ENCODE assay signal across 9 mouse cellular contexts in genomic region chr11:82763261-82763660, GRCm38 (mm10). TPM values are rescaled to one million over a fixed set of nuclear protein-coding genes. Genes with fewer than 3 reads are reported as not detected.
A peak's percentile ranks its signal among the peaks of the same experiment; 100 is the strongest.
DNase-seq lines count a peak whose midpoint lies in the region; ATAC-seq and TF ChIP-seq lines count a peak whose summit lies in the region.
"Had no signal": no experiment of that assay in that cellular context is flagged by ENCODE, and none has a peak within 500 bp of the region (broad histone marks: within the 10 kb centered on the region; RNA-seq: fewer than 3 reads in every experiment).

No protein-coding gene starts in this region.

- DNase-seq in thymus, postnatal 25 days = peak; percentile 11
- DNase-seq in thymus, postnatal 10 days (ENCODE audit: low spot score in 2 of 2) = no peak
- DNase-seq in stomach, postnatal 0 days (ENCODE audit: low spot score) = no peak
- no peak for DNase-seq in right cerebral cortex, postnatal 10 days (ENCODE audit: low spot score in 2 of 2)
- DNase-seq in frontal cortex, postnatal 36 days (ENCODE audit: low spot score in 2 of 2) = no peak

- H3K9me3 ChIP-seq in erythroblast, embryonic 14.5 days (ENCODE audit: control insufficient read depth, low read length) = peaks cover 3% of the 10 kb centered on the region; the same call in 1 of the 2 replicates
- no peaks in the 10 kb centered on the region for H3K9me3 ChIP-seq in limb, embryonic 15.5 days
- H3K9me3 ChIP-seq in stomach, postnatal 0 days (ENCODE audit: control insufficient read depth, low read length) = no peaks in the 10 kb centered on the region

- H3K4me1 ChIP-seq in erythroblast, embryonic 14.5 days (ENCODE audit: control insufficient read depth) = peaks cover 36% of the 10 kb centered on the region
- peaks cover 22% of the 10 kb centered on the region for H3K4me1 ChIP-seq in limb, embryonic 15.5 days
- 0 out of 2 replicates have a peak, but pooled peaks cover 4% of the 10 kb centered on the region for H3K4me1 ChIP-seq in stomach, postnatal 0 days (replicated peaks; ENCODE audit: control insufficient read depth, insufficient read depth)

- H3K4me2 ChIP-seq in limb, embryonic 15.5 days = peak overlapping the region; percentile 79
- peak overlapping the region; percentile 93 for H3K4me2 ChIP-seq in stomach, postnatal 0 days (replicated peaks; ENCODE audit: low read depth)

- peaks cover 15% of the 10 kb centered on the region for H3K36me3 ChIP-seq in erythroblast, embryonic 14.5 days (ENCODE audit: control insufficient read depth)
- no peaks in the 10 kb centered on the region for H3K36me3 ChIP-seq in limb, embryonic 15.5 days
- no peaks in the 10 kb centered on the region for H3K36me3 ChIP-seq in stomach, postnatal 0 days (ENCODE audit: control insufficient read depth, insufficient read depth, low read length)

- peak overlapping the region; percentile 68 for H3K4me3 ChIP-seq in erythroblast, embryonic 14.5 days (replicated peaks)
- H3K4me3 ChIP-seq in limb, embryonic 15.5 days = peak overlapping the region; percentile 94
- H3K4me3 ChIP-seq in stomach, postnatal 0 days (ENCODE audit: low read depth, low read length) = peak overlapping the region; percentile 91

- 3% methylated on average over 4 of the region's 4 CpGs for WGBS in limb, embryonic 15.5 days
- WGBS in stomach, postnatal 0 days = 8% methylated on average over 4 of the region's 4 CpGs

- 0 out of 2 replicates have a peak, but pooled peaks cover 2% of the 10 kb centered on the region for H3K27me3 ChIP-seq in erythroblast, embryonic 14.5 days (ENCODE audit: control insufficient read depth)
- H3K27me3 ChIP-seq in limb, embryonic 15.5 days = no peaks in the 10 kb centered on the region
- H3K27me3 ChIP-seq in stomach, postnatal 0 days (ENCODE audit: control insufficient read depth, insufficient read depth, low read length) = no peaks in the 10 kb centered on the region

- peak overlapping the region; percentile 97 for H3K27ac ChIP-seq in limb, embryonic 15.5 days
- H3K27ac ChIP-seq in stomach, postnatal 0 days (replicated peaks) = no peak overlapping the region

- no peak overlapping the region for H3K9ac ChIP-seq in limb, embryonic 15.5 days
- H3K9ac ChIP-seq in stomach, postnatal 0 days (ENCODE audit: low read length) = no peak overlapping the region

- TF ChIP-seq CTCF in stomach, postnatal 0 days (IDR thresholded peaks at IDR 0.05; ENCODE audit: low read depth) = no peak

- ATAC-seq in erythroblast, adult 5-6 weeks (replicated peaks; ENCODE audit: low FRiP score, poor library complexity, severe bottlenecking) = no peak
- ATAC-seq in limb, embryonic 15.5 days (ENCODE audit: insufficient number of reproducible peaks, low FRiP score, low TSS enrichment, low read depth) = no peak
- no peak for ATAC-seq in stomach, postnatal 0 days (ENCODE audit: low FRiP score, low TSS enrichment)

- TF ChIP-seq EP300 in stomach, postnatal 0 days (optimal IDR thresholded peaks at IDR 0.05) = no peak

RNA-seq across cellular contexts. Expression of gene Cct6b, which starts 0.9 kb away (rescaled TPM):
- 0.03 and 0.07 TPM in 2 replicates for polyA plus RNA-seq in erythroblast, embryonic 14.5 days (2012)
- not detected in 2 replicates for total RNA-seq in erythroblast, adult 5-6 weeks (2015; ENCODE audit: low replicate concordance)
- not detected in 2 replicates for total RNA-seq in erythroblast, adult 5-6 weeks (2017; ENCODE audit: low replicate concordance)
- 0.18 and 0.43 TPM in 2 replicates for polyA plus RNA-seq in limb, embryonic 15.5 days (2015; fragmentation: Nextera tagmentation; extraction: Ambion mirVana)
- 0.23 and 0.29 TPM in 2 replicates for polyA plus RNA-seq in stomach, postnatal 0 days (2015; fragmentation: Nextera tagmentation; extraction: Ambion mirVana)
- total RNA-seq: hematopoietic stem cell, adult 5-6 weeks had no signal

RNA-seq across cellular contexts. Expression of gene Zfp830, which starts 0.9 kb away (rescaled TPM):
- polyA plus RNA-seq in erythroblast, embryonic 14.5 days (2012) = 1.7 and 2.0 TPM in 2 replicates
- 4.0 and 7.5 TPM in 2 replicates for total RNA-seq in erythroblast, adult 5-6 weeks (2015; ENCODE audit: low replicate concordance)
- 16.6 and 17.6 TPM in 2 replicates for total RNA-seq in erythroblast, adult 5-6 weeks (2017; ENCODE audit: low replicate concordance)
- 40.5 and 41.4 TPM in 2 replicates for polyA plus RNA-seq in limb, embryonic 15.5 days (2015; fragmentation: Nextera tagmentation; extraction: Ambion mirVana)
- 19.2 and 19.6 TPM in 2 replicates for polyA plus RNA-seq in stomach, postnatal 0 days (2015; fragmentation: Nextera tagmentation; extraction: Ambion mirVana)

RNA-seq across cellular contexts. Expression of gene Lig3, which starts 17.6 kb away (rescaled TPM):
- 0.34 TPM in 2 replicates for polyA plus RNA-seq in erythroblast, embryonic 14.5 days (2012)
- 5.4 and 11.1 TPM in 2 replicates for total RNA-seq in erythroblast, adult 5-6 weeks (2015; ENCODE audit: low replicate concordance)
- total RNA-seq in erythroblast, adult 5-6 weeks (2017; ENCODE audit: low replicate concordance) = 6.0 and 9.5 TPM in 2 replicates
- polyA plus RNA-seq in limb, embryonic 15.5 days (2015; fragmentation: Nextera tagmentation; extraction: Ambion mirVana) = 26.4 and 30.6 TPM in 2 replicates
- 13.4 and 13.7 TPM in 2 replicates for polyA plus RNA-seq in stomach, postnatal 0 days (2015; fragmentation: Nextera tagmentation; extraction: Ambion mirVana)

Comparison
In these comparisons a context has a peak if more than half of its experiments do, and no peak if none do; other contexts are left out.
1. RNA of gene Lig3, which starts 17.6 kb away (polyA plus RNA-seq): 26.4 to 30.6 TPM in limb, embryonic 15.5 days and 13.4 to 13.7 TPM in stomach, postnatal 0 days; 0.34 TPM in erythroblast, embryonic 14.5 days; every median in the first group is over 10 times any median in the second.
2. Peak in every context shown above with its lines, with median percentiles within 50 percentile points of each other: H3K4me3 ChIP-seq.